Mouse (Mus musculus): ENCODE measurements around the gene Gm4884. TPM values are rescaled to one million over a fixed set of nuclear protein-coding genes. Genes with fewer than 3 reads are reported as not detected.
"Not testable (repeated sequence)": the region's sequence is repeated elsewhere in the genome, so short reads cannot be mapped to it uniquely, and the experiment has no call there.

The Gm4884 gene
- polyA plus RNA-seq (2016; fragmentation: Nextera tagmentation; extraction: Ambion mirVana): not detected in 2 replicates

GRCm38 (mm10) chr7:41032419-41032818 lies at the start of gene Gm4884:
TSS of gene Gm4884 (plus strand) at chr7:41032719.
- not testable (repeated sequence) for H3K27ac ChIP-seq (replicated peaks); H3K4me1 ChIP-seq; DNase-seq (ENCODE audit: low spot score); H3K9me3 ChIP-seq; H3K4me3 ChIP-seq; H3K27me3 ChIP-seq (replicated peaks; ENCODE audit: low read depth, poor library complexity, severe bottlenecking); H3K36me3 ChIP-seq (replicated peaks)
- WGBS: 87% methylated on average over 1 of the region's 1 CpGs

GRCm38 (mm10) chr7:40987243-40987642 lies 45.3 kb upstream of the Gm4884 start, which contains the start of gene 4930433I11Rik:
TSS of gene 4930433I11Rik (plus strand) at chr7:40987543.
- no peaks in the 10 kb centered on the region for H3K27me3 ChIP-seq (replicated peaks; ENCODE audit: low read depth, poor library complexity, severe bottlenecking)
- H3K4me1 ChIP-seq: no peaks in the 10 kb centered on the region
- H3K27ac ChIP-seq (replicated peaks): no peak within 1 kb of the TSS
- no peak within 1 kb of the TSS for H3K4me3 ChIP-seq
- WGBS: 82% methylated on average over 1 of the region's 1 CpGs
- no peak for DNase-seq (ENCODE audit: low spot score)
- H3K9me3 ChIP-seq: 0 out of 2 replicates have a peak, but pooled peaks cover 3% of the 10 kb centered on the region
- no peaks in the 10 kb centered on the region for H3K36me3 ChIP-seq (replicated peaks)

GRCm38 (mm10) chr7:41044058-41044457 lies 11.5 kb downstream of the Gm4884 start:
- not testable (repeated sequence) for H3K4me1 ChIP-seq; H3K27me3 ChIP-seq (replicated peaks; ENCODE audit: low read depth, poor library complexity, severe bottlenecking); H3K4me3 ChIP-seq; DNase-seq (ENCODE audit: low spot score); H3K36me3 ChIP-seq (replicated peaks); H3K27ac ChIP-seq (replicated peaks)
- 74% methylated on average over 3 of the region's 3 CpGs for WGBS
- H3K9me3 ChIP-seq: peaks cover 19% of the 10 kb centered on the region; the same call in 1 of the 2 replicates

Other genes with a start within 250 kb of the Gm4884 start
- 5.4 and 6.0 TPM in 2 replicates for gene Vstm2b, start 134.4 kb upstream of the Gm4884 start, polyA plus RNA-seq (2016; fragmentation: Nextera tagmentation; extraction: Ambion mirVana)
- gene 4930433I11Rik, start 45.2 kb upstream of the Gm4884 start, polyA plus RNA-seq (2016; fragmentation: Nextera tagmentation; extraction: Ambion mirVana): not detected in 2 replicates
- not detected in 2 replicates for gene Gm5592, start 121.1 kb downstream of the Gm4884 start, polyA plus RNA-seq (2016; fragmentation: Nextera tagmentation; extraction: Ambion mirVana)

All from embryonic facial prominence, embryonic 10.5 days (tissue).